Mouse (Mus musculus) liver, postnatal 0 days (tissue): ENCODE results near the gene Gtsf1l. TPM values are rescaled to one million over a fixed set of nuclear protein-coding genes. Genes with fewer than 3 reads are reported as not detected.

Experiments used
- ATAC-seq: fragments of 200-750 bp; cut with Nextera tagmentation; 2 replicates; pipeline ENCODE4 v1.8.0; 2017; ENCODE audit warnings: mild to moderate bottlenecking, moderate library complexity
- DNase-seq: peaks from one replicate; pipeline ENCODE4 v3.0.0-alpha.2; 2016
- H3K27ac ChIP-seq: fragments of 300-500 bp; sonication (generic); 2 replicates; pipeline ENCODE4 v1.5.1; 2014; ENCODE audit warnings: antibody characterized with exemption, moderate library complexity, mild to moderate bottlenecking, low read depth
- H3K27me3 ChIP-seq: fragments of 300-500 bp; sonication (generic); 2 replicates; pipeline ENCODE4 v1.6.1; 2014; ENCODE audit warnings: low read length, control low read depth, mixed read lengths; ENCODE audit not compliant: insufficient read depth
- H3K36me3 ChIP-seq: fragments of 300-500 bp; sonication (generic); replicated peaks from 2 replicates; pipeline ENCODE4 v1.6.1; 2014; ENCODE audit warnings: mild to moderate bottlenecking, control low read depth, low read length, moderate library complexity, mixed read lengths; ENCODE audit not compliant: insufficient read depth
- H3K4me1 ChIP-seq: fragments of 300-500 bp; sonication (generic); 2 replicates; pipeline ENCODE4 v1.6.1; 2014; ENCODE audit warnings: antibody characterized with exemption, mild to moderate bottlenecking, control low read depth; ENCODE audit not compliant: insufficient read depth
- H3K4me2 ChIP-seq: fragments of 300-500 bp; sonication (generic); 2 replicates; pipeline ENCODE4 v1.6.1; 2014; ENCODE audit warnings: low read depth, mild to moderate bottlenecking, low read length, moderate library complexity, mixed read lengths
- H3K4me3 ChIP-seq: fragments of 300-500 bp; sonication (generic); 2 replicates; pipeline ENCODE4 v1.5.1; 2014; ENCODE audit warnings: low read depth, low read length
- H3K9ac ChIP-seq: fragments of 300-500 bp; sonication (generic); replicated peaks from 2 replicates; pipeline ENCODE4 v1.6.1; 2014; ENCODE audit warnings: mild to moderate bottlenecking, moderate library complexity
- H3K9me3 ChIP-seq: fragments of 300-500 bp; sonication (generic); 2 replicates; pipeline ENCODE4 v1.6.1; 2016; ENCODE audit warnings: mild to moderate bottlenecking, control low read depth, low read length, mixed read lengths
- CTCF ChIP-seq: sonication (generic); IDR thresholded peaks from 2 replicates; pipeline ENCODE4 v1.5.1; 2016; ENCODE audit warnings: antibody characterized with exemption, low read depth
- EP300 ChIP-seq: IDR thresholded peaks from 2 replicates; pipeline ENCODE4 v1.6.1; 2016; ENCODE audit warnings: antibody characterized with exemption, low read depth, mild to moderate bottlenecking
- WGBS: fragments of 180-500 bp; shearing (Covaris S2); extraction: QIAGEN DNeasy Blood & Tissue Kit; methylation state at CpG from one replicate; pipeline ENCODE4 v1.1.7; 2014; ENCODE audit not compliant: insufficient replicate concordance; 5-methylcytosine and 5-hydroxymethylcytosine counted together
- microRNA-seq: library from miRNA; unstranded; fragments of <30 nt; microRNA quantifications from one replicate; pipeline ENCODE4, GENCODE M21; 2016
- polyA plus RNA-seq: library from polyadenylated mRNA; unstranded; fragments of >200 nt; fragmentation: Nextera tagmentation; extraction: Ambion mirVana; gene quantifications from 2 replicates; pipeline ENCODE4 v1.2.1, GENCODE M21; 2015

Gtsf1l gene
- polyA plus RNA-seq, 1 experiment from 2014 or later: not detected

DNA sequence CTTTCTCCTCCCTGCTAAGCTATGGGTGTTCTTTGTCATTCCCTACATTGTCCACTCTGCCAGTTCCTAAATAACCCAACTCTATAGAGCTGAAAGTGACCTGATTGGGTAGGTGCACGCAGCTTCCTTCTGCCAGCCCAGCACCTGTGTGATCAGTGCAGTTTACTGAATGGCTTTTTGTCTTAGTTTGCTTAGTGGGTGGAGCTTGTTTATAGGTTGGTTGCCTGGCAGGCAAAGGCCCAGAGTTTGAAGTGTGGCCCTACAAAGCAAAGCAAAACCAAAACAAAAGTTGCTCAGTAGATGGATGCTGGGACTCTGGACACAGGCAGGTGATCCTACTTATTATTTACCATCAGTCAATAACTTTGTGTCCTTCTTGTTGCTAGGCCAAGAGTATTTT, 36.0 kb downstream of the Gtsf1l start:
- WGBS: 62% methylated on average over 1 of the region's 1 CpGs

DNA sequence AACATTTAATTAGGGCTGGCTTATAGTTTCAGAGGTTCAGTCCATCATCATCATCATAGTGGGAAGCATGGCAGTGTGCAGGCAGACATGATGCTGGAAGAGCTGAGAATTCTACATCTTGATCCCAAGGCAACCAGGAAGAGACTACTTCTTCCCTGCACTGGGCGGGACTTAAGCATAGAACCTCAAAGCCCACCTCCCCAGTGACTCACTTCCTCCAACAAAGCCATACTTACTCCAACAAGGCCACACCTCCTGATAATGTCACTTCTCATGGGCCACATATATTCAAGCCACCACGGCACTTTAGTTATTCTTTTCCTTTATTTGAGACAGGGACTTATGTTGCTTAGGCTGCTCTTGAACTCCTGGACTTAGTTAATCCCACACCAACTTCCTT, 38.5 kb downstream of the Gtsf1l start:
- no peak overlapping the region for H3K4me2 ChIP-seq
- H3K4me1 ChIP-seq: peaks cover 9% of the 10 kb centered on the region; the same call in 1 of the 2 replicates
- no peaks in the 10 kb centered on the region for H3K9me3 ChIP-seq
- H3K9ac ChIP-seq: no peak overlapping the region
- no peak overlapping the region for H3K4me3 ChIP-seq
- DNase-seq (no peak), ATAC-seq (no peak)
- TF ChIP-seq EP300 (no peak), CTCF (no peak)
- WGBS: 69% methylated on average over 2 of the region's 2 CpGs
- peaks cover 13% of the 10 kb centered on the region for H3K36me3 ChIP-seq
- no peak overlapping the region for H3K27ac ChIP-seq
- H3K27me3 ChIP-seq: no peaks in the 10 kb centered on the region

More for the DNA sequence above, 36.0 kb downstream of the Gtsf1l start:
- TF ChIP-seq CTCF (no peak), EP300 (no peak)
- H3K36me3 ChIP-seq: no peaks in the 10 kb centered on the region
- ATAC-seq (no peak), DNase-seq (no peak)
- H3K27me3 ChIP-seq: no peaks in the 10 kb centered on the region
- H3K9me3 ChIP-seq: no peaks in the 10 kb centered on the region
- H3K27ac ChIP-seq: no peak overlapping the region
- H3K4me2 ChIP-seq: no peak overlapping the region
- H3K4me3 ChIP-seq: no peak overlapping the region
- H3K4me1 ChIP-seq: peaks cover 29% of the 10 kb centered on the region
- H3K9ac ChIP-seq: no peak overlapping the region

DNA sequence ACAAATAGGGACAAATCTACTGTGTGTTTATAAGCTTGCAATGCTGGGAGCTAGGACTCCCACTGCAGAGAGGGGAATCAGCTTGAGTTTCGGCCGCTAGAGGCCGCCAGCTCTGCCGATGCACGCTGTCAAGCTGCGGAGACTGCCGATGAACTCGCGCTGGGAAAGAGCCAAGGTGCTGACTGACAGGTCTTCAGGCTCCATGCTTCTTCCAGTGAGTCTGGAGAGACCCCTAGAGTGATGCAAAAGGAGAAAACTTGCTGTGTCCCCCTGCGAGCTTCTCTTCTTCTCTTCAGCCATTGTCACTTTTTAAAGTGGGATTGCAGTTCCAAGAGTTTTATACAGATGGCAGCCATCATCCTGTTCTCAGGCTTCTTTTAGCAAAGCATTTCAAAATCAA, 39.5 kb downstream of the Gtsf1l start:
- Histone ChIP-seq H3K4me2 (peak overlapping the region; percentile 61), H3K27ac (no peak overlapping the region), H3K36me3 (peaks cover 21% of the 10 kb centered on the region), H3K4me3 (no peak overlapping the region), H3K4me1 (0 out of 2 replicates have a peak, but pooled peaks cover 4% of the 10 kb centered on the region), H3K27me3 (no peaks in the 10 kb centered on the region), H3K9me3 (no peaks in the 10 kb centered on the region), H3K9ac (no peak overlapping the region)
- ATAC-seq (peak; percentile 62), DNase-seq (peak; percentile 81)
- TF ChIP-seq EP300: no peak
- peak; percentile 88 for TF ChIP-seq CTCF
- 4% methylated on average over 10 of the region's 10 CpGs for WGBS

DNA sequence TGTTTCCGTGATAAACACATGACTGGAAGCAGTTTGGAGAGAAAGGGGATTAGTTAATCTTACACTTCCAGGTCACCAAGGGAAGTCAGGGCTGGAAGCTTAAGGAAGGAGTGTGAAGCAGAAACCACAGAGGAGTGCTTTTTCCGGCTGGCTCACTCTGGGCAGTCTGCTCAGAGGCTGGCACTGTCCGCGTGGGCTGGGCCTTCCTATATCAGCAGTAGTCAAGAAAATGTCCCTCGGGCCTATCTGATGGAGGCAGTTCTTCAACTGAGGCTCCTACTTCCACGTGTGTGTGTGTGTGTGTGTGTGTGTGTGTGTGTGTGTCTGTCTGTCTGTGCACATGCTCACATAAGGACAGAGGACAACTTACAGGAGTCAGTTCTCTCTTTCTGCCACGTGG, 47.7 kb downstream of the Gtsf1l start:
- Histone ChIP-seq H3K4me1 (no peaks in the 10 kb centered on the region), H3K27ac (no peak overlapping the region), H3K4me2 (no peak overlapping the region), H3K4me3 (no peak overlapping the region), H3K9me3 (no peaks in the 10 kb centered on the region), H3K36me3 (peaks cover 64% of the 10 kb centered on the region), H3K27me3 (no peaks in the 10 kb centered on the region), H3K9ac (no peak overlapping the region)
- TF ChIP-seq CTCF: no peak
- TF ChIP-seq EP300: no peak
- WGBS: 56% methylated on average over 7 of the region's 7 CpGs
- ATAC-seq (no peak), DNase-seq (no peak)

Small RNA genes within 50 kb of the gene (microRNA-seq; reads per million reads assigned to microRNA genes)
- gene Gm22174 (not detected), gene Mir7003 (not detected)

Other genes starting within 250 kb of the Gtsf1l start
- 50.5 and 56.3 TPM in 2 replicates for gene Srsf6, start 156.3 kb downstream of the Gtsf1l start, polyA plus RNA-seq
- 0.06 TPM in 1 of 2 replicates, not detected in the other for gene L3mbtl1, start 144.4 kb downstream of the Gtsf1l start, polyA plus RNA-seq
- gene Sgk2, start 100.5 kb downstream of the Gtsf1l start, polyA plus RNA-seq: 9.4 and 14.0 TPM in 2 replicates
- 18.4 and 19.5 TPM in 2 replicates for gene Ift52, start 70.5 kb downstream of the Gtsf1l start, polyA plus RNA-seq
- gene Mybl2, start 33.2 kb downstream of the Gtsf1l start, polyA plus RNA-seq: 23.2 and 24.2 TPM in 2 replicates
- 0.38 and 0.50 TPM in 2 replicates for gene Tox2, start 115.3 kb upstream of the Gtsf1l start, polyA plus RNA-seq